Mouse (Mus musculus): Measurements from ENCODE around the gene Txndc12. TPM values are rescaled to one million over a fixed set of nuclear protein-coding genes. Genes with fewer than 3 reads are reported as not detected.

Txndc12 gene
- polyA plus RNA-seq, 1 experiment = 94.9 TPM

DNA sequence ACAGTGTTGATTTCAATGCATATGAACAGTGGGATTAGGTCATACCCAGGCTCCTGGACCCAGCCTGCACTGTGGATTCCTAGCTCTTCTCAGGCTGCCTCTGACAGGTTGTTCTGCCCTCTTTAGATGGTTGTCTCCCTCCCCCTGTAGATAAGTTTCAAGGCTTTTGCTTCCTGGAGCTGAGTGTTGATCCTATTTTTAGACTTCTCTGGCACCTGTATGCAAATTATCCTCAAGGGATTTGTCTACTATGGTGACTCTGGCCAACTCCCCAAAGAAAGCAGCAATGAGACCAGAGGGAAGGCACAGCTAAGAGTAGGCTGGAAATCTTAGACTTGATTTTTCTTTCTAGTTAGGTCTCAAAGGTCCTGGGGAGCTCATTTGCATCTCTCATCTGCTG, 73.1 kb downstream of the Txndc12 start:
- Histone ChIP-seq H3K4me3 (ENCODE audit: insufficient read depth, low read length) (no peak overlapping the region), H3K4me1 (ENCODE audit: control insufficient read depth, insufficient read depth, low read length) (no peaks in the 10 kb centered on the region), H3K27ac (ENCODE audit: insufficient read depth, low read length) (no peak overlapping the region)
- TF ChIP-seq CTCF (IDR thresholded peaks at IDR 0.05; ENCODE audit: borderline replicate concordance, insufficient read depth, low read length) (no peak), POLR2A (IDR thresholded peaks at IDR 0.05; ENCODE audit: low read depth, low read length) (no peak)

DNA sequence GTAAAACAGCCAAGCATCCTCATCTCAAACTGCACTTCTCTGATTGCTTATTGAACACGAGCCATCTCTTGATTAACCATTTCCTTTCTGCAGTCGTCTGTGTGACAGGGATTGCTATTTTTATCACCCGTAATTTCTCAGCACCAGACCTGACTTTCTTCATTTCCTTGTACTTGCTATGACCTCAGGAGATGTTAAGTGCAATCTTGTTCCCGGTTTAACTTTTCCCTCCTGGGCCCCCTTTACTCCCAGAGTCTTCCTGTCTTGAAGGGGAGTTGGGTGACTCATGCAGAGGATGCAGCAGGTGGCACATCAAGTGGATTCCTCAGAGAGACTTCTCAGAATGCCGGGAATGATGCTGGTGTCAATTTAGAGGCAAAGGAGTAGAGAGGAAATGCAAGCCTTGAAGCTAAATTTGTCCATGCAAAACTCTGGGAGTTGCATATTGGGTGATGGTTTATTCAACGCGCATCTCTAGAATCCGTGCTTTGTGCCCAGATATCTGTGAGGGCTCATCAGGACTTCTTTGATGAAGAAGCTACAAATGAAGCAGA, 75.5 kb downstream of the Txndc12 start:
- no peak overlapping the region for H3K4me3 ChIP-seq (ENCODE audit: insufficient read depth, low read length)
- TF ChIP-seq POLR2A (IDR thresholded peaks at IDR 0.05; ENCODE audit: low read depth, low read length) = no peak
- TF ChIP-seq CTCF (IDR thresholded peaks at IDR 0.05; ENCODE audit: borderline replicate concordance, insufficient read depth, low read length) = no peak
- H3K27ac ChIP-seq (ENCODE audit: insufficient read depth, low read length) = no peak overlapping the region
- H3K4me1 ChIP-seq (ENCODE audit: control insufficient read depth, insufficient read depth, low read length) = 0 out of 2 replicates have a peak, but pooled peaks cover 2% of the 10 kb centered on the region

Other genes with a start within 250 kb of the Txndc12 start
- gene Cc2d1b, start 214.7 kb upstream of the Txndc12 start, polyA plus RNA-seq (2011; ENCODE audit: insufficient read length, low read depth, missing spikeins) = 25.5 and 31.0 TPM in 2 replicates
- not detected in 2 replicates for gene 3110021N24Rik, start 115.0 kb upstream of the Txndc12 start, polyA plus RNA-seq (2011; ENCODE audit: insufficient read length, low read depth, missing spikeins)
- gene Zfyve9, start 53.8 kb upstream of the Txndc12 start, polyA plus RNA-seq (2011; ENCODE audit: insufficient read length, low read depth, missing spikeins) = 15.8 and 20.4 TPM in 2 replicates
- gene Btf3l4, start 987 bp upstream of the Txndc12 start, polyA plus RNA-seq (2011; ENCODE audit: insufficient read length, low read depth, missing spikeins) = 124 and 161 TPM in 2 replicates
- gene Kti12, start 13.2 kb downstream of the Txndc12 start, polyA plus RNA-seq (2011; ENCODE audit: insufficient read length, low read depth, missing spikeins) = 15.5 and 16.4 TPM in 2 replicates
- gene A730015C16Rik, start 14.0 kb downstream of the Txndc12 start, polyA plus RNA-seq (2011; ENCODE audit: insufficient read length, low read depth, missing spikeins) = not detected in 2 replicates
- 4.8 and 7.4 TPM in 2 replicates for gene Rab3b, start 44.5 kb downstream of the Txndc12 start, polyA plus RNA-seq (2011; ENCODE audit: insufficient read length, low read depth, missing spikeins)
- 214 and 216 TPM in 2 replicates for gene Nrd1, start 166.1 kb downstream of the Txndc12 start, polyA plus RNA-seq (2011; ENCODE audit: insufficient read length, low read depth, missing spikeins)